Mouse (Mus musculus): ENCODE measurements at regions not wholly inside any gene's neighbourhood (a gene's known extent, or its start where the extent isn't known, plus 50 kb on each side); places are given as distances from the start of the nearest gene placed in this dataset.

DNA sequence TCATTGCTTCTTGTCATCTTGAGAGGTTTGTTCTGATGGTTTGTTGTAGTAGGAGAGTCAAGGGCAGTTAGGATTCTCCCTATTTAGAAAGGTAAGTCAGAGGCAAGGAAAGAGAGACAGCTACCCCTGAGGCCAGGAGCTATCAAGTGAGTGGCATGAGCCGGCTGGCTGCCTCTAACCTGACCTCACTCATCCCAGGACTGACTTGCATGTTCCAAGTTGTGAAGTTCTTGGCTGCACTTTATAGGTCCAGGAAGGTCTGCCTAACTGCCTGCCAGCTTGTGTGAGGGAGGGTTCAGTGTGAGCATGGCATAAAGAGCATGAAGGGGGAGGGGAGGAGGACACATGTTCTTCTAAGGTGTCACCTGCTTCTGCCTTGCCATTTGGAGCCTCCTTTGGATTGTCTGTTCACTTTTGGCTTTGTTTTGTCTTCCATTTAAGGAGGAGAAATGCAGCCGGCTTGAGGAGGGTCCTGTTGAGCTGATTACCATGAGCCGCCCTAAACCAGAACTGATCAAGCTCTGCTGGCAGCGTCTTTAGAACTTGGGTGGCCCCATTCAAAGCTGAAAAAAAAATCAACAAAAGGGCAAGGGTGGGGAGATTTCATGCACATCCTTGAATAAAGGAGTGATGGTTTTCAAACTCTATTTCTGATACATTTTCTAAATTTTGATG lies 160.8 kb downstream of the En1 start:
- H3K4me3 ChIP-seq (replicated peaks) = no peak overlapping the region
- H3K4me2 ChIP-seq = no peak overlapping the region
- ATAC-seq (ENCODE audit: insufficient read depth, low FRiP score, low read depth) = no peak
- no peaks in the 10 kb centered on the region for H3K4me1 ChIP-seq
- H3K9ac ChIP-seq = no peak overlapping the region
- 76% methylated on average over 4 of the region's 4 CpGs for WGBS
- H3K36me3 ChIP-seq = no peaks in the 10 kb centered on the region
- H3K9me3 ChIP-seq = no peaks in the 10 kb centered on the region
- H3K27me3 ChIP-seq (replicated peaks) = no peaks in the 10 kb centered on the region
- H3K27ac ChIP-seq = no peak overlapping the region

DNA sequence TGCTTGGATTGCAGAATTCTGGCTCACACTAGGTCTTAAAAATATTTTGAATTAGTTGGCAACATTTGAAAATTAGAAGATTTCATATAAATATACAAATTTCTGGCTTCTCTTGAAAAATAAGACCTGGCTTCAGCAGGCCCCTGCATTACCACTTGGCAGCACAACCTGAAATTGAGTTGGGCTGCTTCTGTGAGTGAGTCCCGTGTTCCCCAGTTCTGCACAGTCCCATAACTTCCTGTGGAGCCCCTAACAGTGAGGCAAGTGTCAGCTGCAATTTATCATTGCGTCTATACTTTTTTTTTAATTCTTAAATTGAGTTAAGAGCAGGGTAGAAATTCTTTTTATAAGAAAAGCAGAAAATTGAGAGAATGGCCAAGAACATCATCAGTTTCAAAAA lies 164.8 kb downstream of the En1 start:
- Histone ChIP-seq H3K27ac (no peak overlapping the region), H3K9ac (no peak overlapping the region), H3K4me3 (replicated peaks) (no peak overlapping the region), H3K27me3 (replicated peaks) (no peaks in the 10 kb centered on the region), H3K36me3 (no peaks in the 10 kb centered on the region), H3K4me1 (no peaks in the 10 kb centered on the region), H3K9me3 (no peaks in the 10 kb centered on the region), H3K4me2 (no peak overlapping the region)
- ATAC-seq (ENCODE audit: insufficient read depth, low FRiP score, low read depth) = no peak
- 62% methylated on average over 2 of the region's 2 CpGs for WGBS

DNA sequence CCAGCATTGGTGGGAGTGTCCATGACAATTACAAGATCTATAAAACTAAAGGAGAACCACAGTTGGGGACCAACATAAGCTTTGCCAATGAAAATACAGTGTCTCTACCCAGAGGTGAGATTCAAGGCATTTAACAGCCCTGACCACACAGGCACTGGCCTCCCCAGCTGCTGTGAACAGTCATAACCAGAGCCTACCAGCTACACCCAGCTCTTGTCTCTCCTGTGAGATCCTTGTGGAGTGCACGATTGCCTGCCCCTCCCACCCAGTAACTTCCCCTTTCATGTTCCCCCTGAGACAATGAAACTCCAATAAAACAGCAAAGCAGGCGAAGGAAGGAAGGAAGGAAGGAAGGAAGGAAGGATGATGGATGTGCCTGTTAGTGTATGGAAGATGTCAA lies 169.1 kb downstream of the En1 start:
- WGBS = 25% methylated on average over 2 of the region's 2 CpGs
- no peaks in the 10 kb centered on the region for H3K4me1 ChIP-seq
- ATAC-seq (ENCODE audit: insufficient read depth, low FRiP score, low read depth) = no peak

DNA sequence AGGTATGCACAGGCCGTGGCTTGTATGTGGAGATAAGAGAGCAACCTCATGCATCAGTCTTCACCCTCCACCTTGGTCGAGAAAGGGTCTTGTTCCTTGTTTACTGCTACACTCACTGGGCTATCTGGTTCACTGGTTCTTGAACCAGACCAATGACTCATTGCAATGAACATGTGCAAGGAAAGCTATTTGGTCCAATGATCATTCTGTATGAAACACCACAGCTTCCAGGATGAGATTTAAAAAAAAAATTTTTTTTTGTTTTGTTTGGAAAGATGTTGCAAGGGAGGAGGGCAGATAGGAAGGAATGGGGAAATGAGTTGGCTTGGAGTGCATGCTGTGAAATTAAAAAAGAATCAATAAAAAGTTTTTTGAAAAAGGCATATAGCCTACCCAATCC lies 174.7 kb downstream of the En1 start:
- 72% methylated on average over 2 of the region's 2 CpGs for WGBS

More for the DNA sequence above, 169.1 kb downstream of the En1 start:
- H3K27ac ChIP-seq = no peak overlapping the region
- H3K36me3 ChIP-seq = no peaks in the 10 kb centered on the region
- H3K9ac ChIP-seq = no peak overlapping the region
- no peaks in the 10 kb centered on the region for H3K9me3 ChIP-seq
- no peaks in the 10 kb centered on the region for H3K27me3 ChIP-seq (replicated peaks)
- no peak overlapping the region for H3K4me3 ChIP-seq (replicated peaks)
- H3K4me2 ChIP-seq = no peak overlapping the region

DNA sequence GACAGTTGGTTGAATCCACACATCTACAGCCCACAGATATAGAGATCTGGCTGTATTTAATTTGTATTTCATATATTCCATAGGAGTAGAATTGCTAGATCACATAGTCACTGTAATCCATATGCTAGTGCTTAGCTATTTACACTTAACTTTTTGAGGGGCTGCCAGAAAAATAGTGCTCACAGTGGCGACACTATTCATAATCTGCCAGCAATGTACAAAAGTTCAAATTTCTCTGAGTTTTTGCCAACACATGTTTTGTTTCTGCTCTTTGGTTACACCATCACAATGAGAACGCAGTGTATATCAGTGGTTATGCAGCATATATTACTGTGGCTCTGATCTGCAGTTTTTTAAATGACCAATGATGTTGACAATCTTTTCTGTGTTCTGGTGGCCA lies 175.2 kb downstream of the En1 start:
- Histone ChIP-seq H3K4me1 (no peaks in the 10 kb centered on the region), H3K4me3 (replicated peaks) (no peak overlapping the region), H3K27me3 (replicated peaks) (no peaks in the 10 kb centered on the region), H3K36me3 (no peaks in the 10 kb centered on the region), H3K9me3 (no peaks in the 10 kb centered on the region), H3K9ac (no peak overlapping the region), H3K4me2 (no peak overlapping the region), H3K27ac (no peak overlapping the region)
- no peak for ATAC-seq (ENCODE audit: insufficient read depth, low FRiP score, low read depth)
- WGBS = 51% methylated on average over 2 of the region's 2 CpGs

More for the DNA sequence above, 174.7 kb downstream of the En1 start:
- no peaks in the 10 kb centered on the region for H3K9me3 ChIP-seq
- H3K27ac ChIP-seq = no peak overlapping the region
- no peak overlapping the region for H3K9ac ChIP-seq
- H3K27me3 ChIP-seq (replicated peaks) = no peaks in the 10 kb centered on the region
- no peak overlapping the region for H3K4me2 ChIP-seq
- no peaks in the 10 kb centered on the region for H3K4me1 ChIP-seq
- no peak for ATAC-seq (ENCODE audit: insufficient read depth, low FRiP score, low read depth)
- no peaks in the 10 kb centered on the region for H3K36me3 ChIP-seq
- no peak overlapping the region for H3K4me3 ChIP-seq (replicated peaks)

DNA sequence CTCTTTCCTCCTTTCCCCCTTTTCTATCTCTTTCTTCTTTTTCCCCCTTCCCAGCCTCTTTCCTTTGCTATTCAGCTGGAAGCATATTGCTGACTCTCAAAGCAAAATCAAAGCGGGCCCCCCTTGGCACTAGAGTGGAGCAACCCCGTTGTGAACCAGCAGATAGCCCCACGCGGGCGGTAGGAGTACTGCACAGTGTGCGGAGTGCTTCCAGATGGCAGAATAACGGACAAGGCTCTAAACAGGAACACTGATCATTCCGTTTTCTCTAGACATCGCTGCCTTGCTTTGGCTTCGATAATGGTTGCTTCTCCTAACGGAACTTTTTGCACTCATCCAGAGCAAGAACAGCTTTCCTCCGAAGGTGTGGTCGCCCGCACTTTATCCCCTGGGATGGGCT lies 193.0 kb downstream of the En1 start:
- Histone ChIP-seq H3K27me3 (replicated peaks) (no peaks in the 10 kb centered on the region), H3K36me3 (no peaks in the 10 kb centered on the region), H3K9ac (no peak overlapping the region), H3K4me3 (replicated peaks) (no peak overlapping the region), H3K4me2 (no peak overlapping the region), H3K9me3 (no peaks in the 10 kb centered on the region), H3K4me1 (no peaks in the 10 kb centered on the region), H3K27ac (no peak overlapping the region)
- 67% methylated on average over 14 of the region's 14 CpGs for WGBS
- ATAC-seq (ENCODE audit: insufficient read depth, low FRiP score, low read depth) = no peak

DNA sequence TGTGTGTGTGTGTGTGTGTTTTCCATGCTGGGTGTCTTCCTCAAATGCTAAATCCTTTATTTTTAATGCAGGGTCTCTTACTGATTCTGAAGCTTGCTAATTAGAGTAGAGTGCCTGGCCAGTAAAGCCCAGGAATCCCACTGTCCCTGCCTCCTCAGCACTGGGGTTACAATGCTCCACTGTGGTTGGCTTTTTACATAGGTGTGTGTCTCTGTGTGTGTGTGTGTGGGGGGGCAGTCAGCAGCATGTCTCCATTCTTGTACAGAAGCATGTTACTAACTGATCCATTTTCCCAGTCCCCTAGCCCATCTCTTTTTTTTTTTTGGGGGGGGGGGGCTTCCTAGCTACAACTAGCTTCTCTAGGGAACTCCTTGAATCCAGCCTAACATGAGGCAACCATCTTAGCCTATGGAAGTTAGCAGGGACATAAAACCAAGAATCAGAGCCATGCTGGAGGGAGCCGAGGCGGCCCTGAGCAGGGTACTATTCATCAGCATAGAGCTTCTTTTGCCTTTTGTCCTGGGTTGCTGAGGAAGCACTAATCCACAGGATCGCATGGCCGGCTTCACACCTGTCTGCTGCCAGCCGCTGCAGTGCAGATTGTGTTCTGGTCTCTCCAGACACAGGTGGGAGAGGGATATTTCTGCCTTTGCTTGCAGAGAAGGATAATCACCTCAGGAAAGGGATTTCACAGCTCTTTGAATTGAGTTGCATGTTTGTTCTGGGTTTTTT lies 199.2 kb downstream of the En1 start:
- Histone ChIP-seq H3K27ac (no peak overlapping the region), H3K4me1 (no peaks in the 10 kb centered on the region), H3K27me3 (replicated peaks) (no peaks in the 10 kb centered on the region), H3K36me3 (no peaks in the 10 kb centered on the region), H3K9me3 (no peaks in the 10 kb centered on the region), H3K4me3 (replicated peaks) (no peak overlapping the region), H3K9ac (no peak overlapping the region), H3K4me2 (no peak overlapping the region)
- WGBS = 33% methylated on average over 5 of the region's 5 CpGs
- no peak for ATAC-seq (ENCODE audit: insufficient read depth, low FRiP score, low read depth)

DNA sequence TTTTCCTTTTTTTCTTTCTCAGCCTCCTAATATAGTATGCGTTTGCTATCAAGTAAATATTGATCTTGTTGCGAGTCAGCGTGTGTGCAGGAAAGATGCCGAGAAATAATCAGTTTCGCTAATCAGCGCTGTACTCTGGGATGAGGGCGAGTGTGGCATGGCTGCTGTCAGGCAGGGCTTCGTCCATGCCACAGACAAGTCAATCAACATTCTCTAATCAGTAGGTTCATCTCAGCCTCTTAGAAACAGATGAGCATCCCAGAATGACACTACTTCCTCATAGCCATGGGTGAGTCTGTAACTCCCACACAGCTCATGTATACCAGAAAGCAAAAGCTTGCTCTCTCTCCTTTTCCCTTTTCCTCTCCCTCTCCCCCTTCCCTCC lies 199.8 kb downstream of the En1 start:
- Histone ChIP-seq H3K9ac (no peak overlapping the region), H3K27me3 (replicated peaks) (no peaks in the 10 kb centered on the region), H3K4me1 (no peaks in the 10 kb centered on the region), H3K4me2 (no peak overlapping the region), H3K36me3 (no peaks in the 10 kb centered on the region), H3K9me3 (no peaks in the 10 kb centered on the region), H3K4me3 (replicated peaks) (no peak overlapping the region), H3K27ac (no peak overlapping the region)
- ATAC-seq (ENCODE audit: insufficient read depth, low FRiP score, low read depth) = no peak
- 54% methylated on average over 8 of the region's 8 CpGs for WGBS

DNA sequence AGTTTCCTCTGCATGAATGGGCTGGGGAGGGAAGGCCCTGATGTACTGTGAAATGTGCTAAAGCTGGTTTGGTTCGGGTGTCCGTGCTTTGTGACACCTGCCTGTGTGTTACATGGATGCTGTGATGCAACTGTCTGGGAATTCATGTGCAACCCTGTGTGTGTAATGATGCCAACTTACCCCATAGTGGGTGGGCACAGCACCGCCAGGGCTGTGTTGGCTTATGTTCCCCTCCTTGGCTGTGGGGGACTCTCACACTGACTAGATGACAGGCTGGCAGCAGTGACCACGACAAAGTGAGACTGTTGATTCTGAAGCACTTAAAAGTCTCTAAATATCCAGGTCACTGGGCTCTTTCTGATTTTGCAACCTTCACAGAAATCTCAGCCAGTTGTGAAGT lies 212.2 kb downstream of the En1 start:
- no peak for ATAC-seq (ENCODE audit: insufficient read depth, low FRiP score, low read depth)
- Histone ChIP-seq H3K4me3 (replicated peaks) (no peak overlapping the region), H3K36me3 (no peaks in the 10 kb centered on the region), H3K4me2 (no peak overlapping the region), H3K9me3 (no peaks in the 10 kb centered on the region), H3K9ac (no peak overlapping the region), H3K27me3 (replicated peaks) (no peaks in the 10 kb centered on the region), H3K4me1 (no peaks in the 10 kb centered on the region), H3K27ac (no peak overlapping the region)
- 78% methylated on average over 4 of the region's 4 CpGs for WGBS

DNA sequence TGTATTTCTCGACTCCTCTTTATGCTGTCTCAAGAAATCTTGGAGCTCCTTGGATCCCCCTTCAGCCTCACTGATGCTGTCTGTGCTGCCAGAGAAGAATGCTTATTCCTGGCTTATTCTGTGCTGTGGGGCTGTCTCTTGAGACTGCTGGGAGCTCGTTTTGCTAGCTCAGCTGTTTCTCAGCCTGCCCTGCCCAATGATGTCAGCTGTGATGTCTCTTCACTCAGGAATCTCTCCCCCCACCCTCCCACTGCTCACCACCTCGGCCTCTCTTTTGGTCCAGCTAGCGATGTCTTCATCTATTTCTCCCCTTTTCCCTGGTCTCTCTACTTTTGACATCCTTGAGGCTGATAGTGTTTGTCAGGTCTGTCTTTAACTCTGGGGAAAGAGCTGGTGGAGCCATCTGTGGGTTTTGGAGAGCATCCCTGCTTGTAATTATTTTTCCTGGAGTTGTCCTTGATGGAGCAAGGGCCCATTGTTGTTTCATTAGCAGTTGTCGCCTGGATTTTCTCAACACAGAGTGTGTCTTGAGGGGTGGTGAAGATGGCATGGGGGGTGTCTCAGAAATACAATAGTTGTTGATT lies 214.1 kb downstream of the En1 start:
- Histone ChIP-seq H3K36me3 (no peaks in the 10 kb centered on the region), H3K4me3 (replicated peaks) (no peak overlapping the region), H3K4me2 (no peak overlapping the region), H3K27ac (no peak overlapping the region), H3K27me3 (replicated peaks) (no peaks in the 10 kb centered on the region), H3K4me1 (no peaks in the 10 kb centered on the region), H3K9ac (no peak overlapping the region), H3K9me3 (no peaks in the 10 kb centered on the region)
- WGBS = 46% methylated on average over 5 of the region's 5 CpGs
- ATAC-seq (ENCODE audit: insufficient read depth, low FRiP score, low read depth) = no peak

DNA sequence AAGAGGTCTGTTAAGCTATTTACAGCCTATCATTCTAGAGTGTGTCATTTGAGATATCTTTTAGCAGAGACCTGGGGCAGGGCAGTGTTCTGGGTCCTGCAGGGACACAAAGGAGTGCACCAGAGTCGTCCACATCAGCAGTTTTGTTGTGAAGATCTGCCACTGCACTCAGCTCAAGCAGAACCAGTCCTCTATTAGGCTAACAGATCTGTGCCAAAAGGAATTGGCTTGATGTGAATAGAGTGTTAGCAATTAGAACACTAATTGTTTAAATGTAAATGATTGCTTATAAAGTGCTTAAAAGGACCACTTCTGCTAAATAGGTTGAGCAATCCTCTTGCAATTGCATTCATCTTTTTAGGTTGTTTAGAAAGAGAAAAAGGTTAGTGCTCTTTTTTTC lies 215.3 kb downstream of the En1 start:
- no peak overlapping the region for H3K9ac ChIP-seq
- H3K27me3 ChIP-seq (replicated peaks) = no peaks in the 10 kb centered on the region
- WGBS = 29% methylated on average over 1 of the region's 1 CpGs
- no peak overlapping the region for H3K4me3 ChIP-seq (replicated peaks)
- ATAC-seq (ENCODE audit: insufficient read depth, low FRiP score, low read depth) = no peak
- H3K9me3 ChIP-seq = no peaks in the 10 kb centered on the region
- H3K4me2 ChIP-seq = no peak overlapping the region
- no peak overlapping the region for H3K27ac ChIP-seq
- no peaks in the 10 kb centered on the region for H3K4me1 ChIP-seq
- no peaks in the 10 kb centered on the region for H3K36me3 ChIP-seq

DNA sequence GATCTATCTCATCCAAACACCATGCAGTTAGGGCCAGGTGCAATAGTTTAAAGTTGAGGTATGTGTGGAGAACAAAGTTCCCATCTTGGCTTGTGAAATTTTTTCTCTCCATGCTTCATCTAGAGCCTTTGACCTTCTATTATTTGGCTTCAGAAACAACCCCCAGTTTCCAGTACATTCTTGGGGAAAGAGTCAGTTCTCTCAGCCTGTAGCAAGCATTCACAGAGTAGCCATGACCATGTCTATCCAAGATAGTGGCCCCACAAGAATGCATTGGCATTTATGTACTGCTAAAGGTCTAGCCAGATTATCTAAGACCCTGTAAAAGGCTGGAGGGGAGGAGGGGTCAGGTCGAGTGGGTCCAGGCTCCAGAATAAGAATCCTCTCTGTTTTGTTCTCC lies 229.8 kb downstream of the En1 start:
- no peak overlapping the region for H3K4me3 ChIP-seq (replicated peaks)
- no peak for ATAC-seq (ENCODE audit: insufficient read depth, low FRiP score, low read depth)
- WGBS = 69% methylated on average over 1 of the region's 1 CpGs
- no peaks in the 10 kb centered on the region for H3K4me1 ChIP-seq
- H3K36me3 ChIP-seq = no peaks in the 10 kb centered on the region
- no peak overlapping the region for H3K4me2 ChIP-seq
- H3K9ac ChIP-seq = no peak overlapping the region
- H3K27ac ChIP-seq = no peak overlapping the region
- no peaks in the 10 kb centered on the region for H3K27me3 ChIP-seq (replicated peaks)
- no peaks in the 10 kb centered on the region for H3K9me3 ChIP-seq
